Mouse (Mus musculus) bone marrow macrophage, adult 2 months (primary cell): Measurements from ENCODE around the gene Unc119b.

Experiments used
- CTCF ChIP-seq: IDR thresholded peaks from 2 replicates; pipeline ENCODE4 v1.5.1; 2012; ENCODE audit warnings: low read depth, mild to moderate bottlenecking, low read length, moderate library complexity
- POLR2A ChIP-seq: IDR thresholded peaks from 2 replicates; pipeline ENCODE4 v1.6.1; 2012; ENCODE audit warnings: mild to moderate bottlenecking, low read depth, low read length, borderline replicate concordance

DNA sequence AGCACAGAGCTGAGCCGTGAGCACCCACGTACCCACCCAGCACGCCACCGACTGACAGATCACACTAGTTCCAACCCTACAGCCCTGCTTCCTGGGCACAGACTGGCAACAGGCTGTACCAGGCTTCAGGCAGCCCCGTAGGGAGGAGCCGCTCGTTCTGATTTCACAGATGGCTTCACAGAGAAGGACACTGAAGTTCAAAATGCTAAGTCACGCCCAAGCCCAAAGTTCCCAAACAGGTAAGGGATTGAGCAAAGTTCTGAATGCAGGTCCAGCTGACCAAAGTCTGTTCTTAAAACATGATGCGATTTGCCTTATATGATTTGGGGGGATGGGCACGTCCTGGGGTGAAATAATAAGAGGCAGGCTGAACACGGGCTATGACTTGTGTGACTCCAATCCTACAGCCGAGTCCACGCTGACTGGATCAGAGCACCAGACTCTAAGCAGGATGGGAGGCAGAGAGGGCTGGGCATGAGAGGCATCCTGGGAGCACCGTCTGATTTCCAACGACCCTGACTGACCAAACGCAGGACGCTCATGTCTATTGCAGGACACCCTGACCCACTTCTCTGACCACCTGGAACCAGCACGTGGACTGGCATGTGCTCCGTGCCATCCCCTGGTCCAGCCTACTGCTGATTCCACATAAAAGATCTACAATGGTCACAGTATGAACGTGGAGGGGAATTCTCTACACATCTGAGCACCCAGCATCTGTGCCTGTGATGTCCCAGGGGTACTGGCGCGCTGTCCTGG is 7.2 kb downstream of the Unc119b start:
- TF ChIP-seq CTCF: no peak
- no peak for TF ChIP-seq POLR2A
